Mouse (Mus musculus) brain, embryonic 14.5 days (tissue): ENCODE results near the gene H2-D1.

ENCODE experiments used
- CTCF ChIP-seq: fragments of 200-500 bp; IDR thresholded peaks from 2 replicates; pipeline ENCODE4 v1.5.1; 2012; ENCODE audit warnings: inconsistent platforms, mild to moderate bottlenecking, moderate library complexity, borderline replicate concordance; ENCODE audit not compliant: insufficient read depth, insufficient read length; ENCODE audit errors: extremely low read depth
- POLR2A ChIP-seq: fragments of 200-500 bp; IDR thresholded peaks from 2 replicates; pipeline ENCODE4 v1.6.1; 2012; ENCODE audit warnings: mild to moderate bottlenecking, inconsistent platforms, borderline replicate concordance; ENCODE audit not compliant: poor library complexity, insufficient read depth, insufficient read length, severe bottlenecking; ENCODE audit errors: extremely low read depth

DNA sequence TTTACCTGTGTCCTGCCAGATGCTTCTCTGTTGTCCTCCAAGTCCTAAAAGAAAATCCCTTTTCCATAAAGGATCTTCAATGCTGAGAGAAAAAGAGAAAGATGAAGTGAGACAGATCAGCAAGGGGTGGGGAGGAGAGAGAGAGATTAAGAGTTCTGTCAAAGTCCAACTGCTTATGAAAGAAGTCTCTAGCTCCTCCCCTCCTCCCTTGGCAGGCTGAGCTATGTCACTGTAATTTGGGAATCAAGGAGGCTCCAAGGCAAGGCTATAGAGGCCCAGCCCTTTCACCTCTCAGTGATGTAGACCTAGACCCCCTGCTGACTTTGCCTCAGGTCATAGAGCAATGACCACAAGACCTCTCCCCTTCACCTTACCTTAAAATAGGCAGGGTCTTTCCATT is 22.9 kb downstream of the H2-D1 start:
- TF ChIP-seq POLR2A (no peak), CTCF (no peak)
